ENCODE assay signal across 7 mouse cellular contexts in genomic region chr11:104468751-104469268, GRCm38 (mm10). TPM values are rescaled to one million over a fixed set of nuclear protein-coding genes. Genes with fewer than 3 reads are reported as not detected.
DNase-seq lines count a peak whose midpoint lies in the region; ATAC-seq and TF ChIP-seq lines count a peak whose summit lies in the region.

Gene Kansl1 (minus strand): TSS chr11:104468861.

- H3K9me3 ChIP-seq in ES-Bruce4 (replicated peaks; ENCODE audit: control insufficient read depth, insufficient read depth, low read length, poor library complexity, severe bottlenecking), result no peaks in the 10 kb centered on the region
- no peaks in the 10 kb centered on the region for H3K9me3 ChIP-seq in hindbrain, postnatal 0 days (ENCODE audit: low read length)
- H3K9me3 ChIP-seq in liver, embryonic 11.5 days (ENCODE audit: control insufficient read depth, low read length), result no peaks in the 10 kb centered on the region

- intact Hi-C loops in gastrocnemius, adult 2 months (cut with DNase I), result loop anchor here (10.0 kb wide), 1 partner anchor 234 kb away; the partner anchor contains the start of gene Mapt

- no peak for TF ChIP-seq POLR2A in ES-Bruce4 (IDR thresholded peaks at IDR 0.05; ENCODE audit: insufficient read depth, low read length)
- no peak for TF ChIP-seq POLR2A in myocyte (IDR thresholded peaks at IDR 0.05; ENCODE audit: insufficient read length, low read depth)

- H3K27me3 ChIP-seq in ES-Bruce4 (ENCODE audit: control insufficient read depth, insufficient read depth, low read length, poor library complexity, severe bottlenecking), result no peaks in the 10 kb centered on the region; the same call in 1 of the 2 replicates
- H3K27me3 ChIP-seq in hindbrain, postnatal 0 days (ENCODE audit: insufficient read depth, low read length), result no peaks in the 10 kb centered on the region
- no peaks in the 10 kb centered on the region for H3K27me3 ChIP-seq in liver, embryonic 11.5 days (replicated peaks; ENCODE audit: control insufficient read depth, insufficient read depth, low read length)
- no peaks in the 10 kb centered on the region for H3K27me3 ChIP-seq in myocyte (ENCODE audit: control insufficient read depth, insufficient read depth, insufficient read length)

- H3K4me1 ChIP-seq in ES-Bruce4 (ENCODE audit: control insufficient read depth, insufficient read depth, low read length), result peaks cover 5% of the 10 kb centered on the region
- no peaks in the 10 kb centered on the region for H3K4me1 ChIP-seq in hindbrain, postnatal 0 days (ENCODE audit: insufficient read depth, low read length)
- H3K4me1 ChIP-seq in liver, embryonic 11.5 days (replicated peaks; ENCODE audit: control insufficient read depth, insufficient read depth, low read length), result peaks cover 9% of the 10 kb centered on the region

- H3K4me3 ChIP-seq in ES-Bruce4 (ENCODE audit: low read depth, low read length) (peak within 1 kb of the TSS; percentile 86), myocyte (peak within 1 kb of the TSS; percentile 29)
- peak within 1 kb of the TSS; percentile 91 for H3K4me3 ChIP-seq in gastrocnemius, adult 2 months
- peak within 1 kb of the TSS; percentile 98 for H3K4me3 ChIP-seq in hindbrain, postnatal 0 days (ENCODE audit: low read length)
- H3K4me3 ChIP-seq in liver, embryonic 11.5 days (ENCODE audit: low read depth, low read length), result peak within 1 kb of the TSS; percentile 84

- H3K36me3 ChIP-seq in ES-Bruce4 (ENCODE audit: control insufficient read depth, insufficient read depth, low read length, poor library complexity, severe bottlenecking), result peaks cover 21% of the 10 kb centered on the region
- H3K36me3 ChIP-seq in hindbrain, postnatal 0 days (ENCODE audit: insufficient read depth, low read length), result no peaks in the 10 kb centered on the region
- H3K36me3 ChIP-seq in liver, embryonic 11.5 days (ENCODE audit: control insufficient read depth, insufficient read depth, low read length), result no peaks in the 10 kb centered on the region
- H3K36me3 ChIP-seq in myocyte (ENCODE audit: control insufficient read depth, insufficient read depth), result no peaks in the 10 kb centered on the region

- DNase-seq in CD4-positive, CD25-positive, alpha-beta regulatory T cell, adult 2 months (ENCODE audit: low read depth, low spot score), result peak; percentile 49
- peak; percentile 64 for DNase-seq in cerebellum, postnatal 10 days
- DNase-seq in gastrocnemius, adult 2 months, result peak; percentile 59
- peak; percentile 34 for DNase-seq in hindbrain, postnatal 0 days (ENCODE audit: low spot score)
- peak; percentile 42 for DNase-seq in liver, embryonic 11.5 days (ENCODE audit: low spot score)

- peak; percentile 79 for ATAC-seq in hindbrain, postnatal 0 days
- ATAC-seq in liver, embryonic 11.5 days (replicated peaks; ENCODE audit: low FRiP score), result peak; percentile 62

- under 1% methylated on average over 61 of the region's 69 CpGs for WGBS in hindbrain, postnatal 0 days
- under 1% methylated on average over 64 of the region's 69 CpGs for WGBS in liver, embryonic 11.5 days

- H3K9ac ChIP-seq in ES-Bruce4 (ENCODE audit: low read depth, poor library complexity, severe bottlenecking), result peak within 1 kb of the TSS; percentile 100
- H3K9ac ChIP-seq in hindbrain, postnatal 0 days (replicated peaks; ENCODE audit: low read length), result peak within 1 kb of the TSS; percentile 94
- H3K9ac ChIP-seq in liver, embryonic 11.5 days (ENCODE audit: low read depth, low read length), result peak within 1 kb of the TSS; percentile 86

- no peaks in the 10 kb centered on the region for H3K79me2 ChIP-seq in myocyte (ENCODE audit: control insufficient read depth, insufficient read depth)

- TF ChIP-seq CTCF in ES-Bruce4 (IDR thresholded peaks at IDR 0.05; ENCODE audit: low read depth, low read length), result no peak
- TF ChIP-seq CTCF in gastrocnemius, adult 2 months (IDR thresholded peaks at IDR 0.05), result no peak
- TF ChIP-seq CTCF in hindbrain, postnatal 0 days (IDR thresholded peaks at IDR 0.05; ENCODE audit: low read depth), result no peak

- TF ChIP-seq EP300 in ES-Bruce4 (IDR thresholded peaks at IDR 0.05; ENCODE audit: insufficient read depth, low read depth, low read length), result no peak

- H3K27ac ChIP-seq in ES-Bruce4 (ENCODE audit: insufficient read depth, low read length), result no peak within 1 kb of the TSS
- H3K27ac ChIP-seq in gastrocnemius, adult 2 months, result peak within 1 kb of the TSS; percentile 79
- H3K27ac ChIP-seq in hindbrain, postnatal 0 days, result peak within 1 kb of the TSS; percentile 27
- H3K27ac ChIP-seq in liver, embryonic 11.5 days (ENCODE audit: low read depth, low read length), result peak within 1 kb of the TSS; percentile 59

- peak within 1 kb of the TSS; percentile 55 for H3K4me2 ChIP-seq in hindbrain, postnatal 0 days (ENCODE audit: low read depth, low read length)
- peak within 1 kb of the TSS; percentile 70 for H3K4me2 ChIP-seq in liver, embryonic 11.5 days
- H3K4me2 ChIP-seq in myocyte (ENCODE audit: low read depth), result peak within 1 kb of the TSS; percentile 91

- peak within 1 kb of the TSS; percentile 73 for H3ac ChIP-seq in myocyte (ENCODE audit: control insufficient read depth, insufficient read length)

TF ChIP-seq in myocyte, 11 proteins besides CTCF, POLR2A, EP300 and RAD21:
- TF ChIP-seq TCF12 (IDR thresholded peaks at IDR 0.05; ENCODE audit: insufficient read depth, poor library complexity, severe bottlenecking) (no peak), USF1 (IDR thresholded peaks at IDR 0.05; ENCODE audit: low read depth) (no peak), MYOD1 (IDR thresholded peaks at IDR 0.05; ENCODE audit: control insufficient read depth in 1 of 3, insufficient read length in 2 of 3, low read depth in 2 of 3) (no peak), MAX (IDR thresholded peaks at IDR 0.05; ENCODE audit: low read depth) (no peak), E2F4 (IDR thresholded peaks at IDR 0.05; ENCODE audit: insufficient read depth) (no peak), REST (IDR thresholded peaks at IDR 0.05; ENCODE audit: insufficient read depth, insufficient read length) (no peak), SRF (IDR thresholded peaks at IDR 0.05; ENCODE audit: control insufficient read depth, insufficient read length, low read depth) (no peak), TCF3 (IDR thresholded peaks at IDR 0.05; ENCODE audit: insufficient read length, low read depth) (no peak), CEBPB (IDR thresholded peaks at IDR 0.05; ENCODE audit: insufficient read depth, poor library complexity, severe bottlenecking) (no peak), MYOG (IDR thresholded peaks at IDR 0.05; ENCODE audit: control insufficient read depth in 1 of 3, insufficient read depth in 1 of 3, insufficient read length in 2 of 3, low read depth in 2 of 3) (no peak), POLR2AphosphoS2 (IDR thresholded peaks at IDR 0.05; ENCODE audit: insufficient read length, low read depth) (no peak)

RNA-seq across cellular contexts. Expression of gene Kansl1, which starts in this region (rescaled TPM):
- polyA plus RNA-seq in ES-Bruce4 (2011; ENCODE audit: insufficient read depth, insufficient read length, low read depth, missing spikeins), result 81.7 and 83.9 TPM in 2 replicates
- total RNA-seq in gastrocnemius, adult 2 months (2021), result 10 to 100 TPM; 19.8 to 20.2 TPM
- total RNA-seq in hindbrain, postnatal 0 days (2014; rRNA removed), result 54.9 and 75.5 TPM in 2 replicates
- polyA plus RNA-seq in hindbrain, postnatal 0 days (2015; fragmentation: Nextera tagmentation; extraction: Ambion mirVana), result 17.9 and 19.0 TPM in 2 replicates
- polyA plus RNA-seq in liver, embryonic 11.5 days (2014; fragmentation: Nextera tagmentation; extraction: Ambion mirVana), result 18.2 and 20.3 TPM in 2 replicates
- 15.6 TPM for polyA plus RNA-seq in myocyte (2012; fragmentation: generic; extraction: Trizol)

Comparison
In these comparisons a context has a peak if more than half of its experiments do, and no peak if none do; other contexts are left out.
1. H3K4me3 ChIP-seq: peak in every context shown above with its lines; median percentile 98 in hindbrain, postnatal 0 days; 91 in gastrocnemius, adult 2 months; 86 in ES-Bruce4; 84 in liver, embryonic 11.5 days; 29 in myocyte.